Mouse (Mus musculus) intestine, embryonic 16.5 days (tissue): ENCODE results near the gene Prss46. TPM values are rescaled to one million over a fixed set of nuclear protein-coding genes. Genes with fewer than 3 reads are reported as not detected.

Experiments
- ATAC-seq: fragments of 200-750 bp; cut with Nextera tagmentation; 2 replicates; pipeline ENCODE4 v1.8.0; 2017; ENCODE audit warnings: moderate TSS enrichment, moderate library complexity
- H3K27ac ChIP-seq: fragments of 300-500 bp; sonication (generic); 2 replicates; pipeline ENCODE4 v1.5.1; 2014; ENCODE audit warnings: mild to moderate bottlenecking, low read length
- H3K27me3 ChIP-seq: fragments of 300-500 bp; sonication (generic); replicated peaks from 2 replicates; pipeline ENCODE4 v1.6.1; 2014; ENCODE audit warnings: low read length, control low read depth, mixed read lengths; ENCODE audit not compliant: control insufficient read depth, insufficient read depth
- H3K36me3 ChIP-seq: fragments of 300-500 bp; sonication (generic); 2 replicates; pipeline ENCODE4 v1.6.1; 2014; ENCODE audit warnings: low read length, control low read depth; ENCODE audit not compliant: control insufficient read depth, insufficient read depth
- H3K4me1 ChIP-seq: fragments of 300-500 bp; sonication (generic); 2 replicates; pipeline ENCODE4 v1.6.1; 2014; ENCODE audit warnings: low read length, control low read depth, mixed read lengths; ENCODE audit not compliant: control insufficient read depth, insufficient read depth
- H3K4me2 ChIP-seq: fragments of 300-500 bp; sonication (generic); 2 replicates; pipeline ENCODE4 v1.6.1; 2014; ENCODE audit warnings: low read depth, low read length, control low read depth
- H3K4me3 ChIP-seq: fragments of 300-500 bp; sonication (generic); 2 replicates; pipeline ENCODE4 v1.5.1; 2014; ENCODE audit warnings: mild to moderate bottlenecking, low read length
- H3K9ac ChIP-seq: fragments of 300-500 bp; sonication (generic); 2 replicates; pipeline ENCODE4 v1.6.1; 2014; ENCODE audit warnings: low read depth, low read length
- H3K9me3 ChIP-seq: fragments of 300-500 bp; sonication (generic); 2 replicates; pipeline ENCODE4 v1.6.1; 2016; ENCODE audit warnings: low read length, control low read depth; ENCODE audit not compliant: control insufficient read depth
- WGBS: fragments of 180-500 bp; shearing (Covaris S2); extraction: QIAGEN DNeasy Blood & Tissue Kit; methylation state at CpG from one replicate; pipeline ENCODE4 v1.1.7; 2014; 5-methylcytosine and 5-hydroxymethylcytosine counted together
- polyA plus RNA-seq: library from polyadenylated mRNA; unstranded; fragments of >200 nt; fragmentation: Nextera tagmentation; extraction: Ambion mirVana; gene quantifications from 2 replicates; pipeline ENCODE4 v1.2.1, GENCODE M21; 2015

Gene Prss46
- polyA plus RNA-seq, 1 experiment from 2014 or later = not detected

DNA sequence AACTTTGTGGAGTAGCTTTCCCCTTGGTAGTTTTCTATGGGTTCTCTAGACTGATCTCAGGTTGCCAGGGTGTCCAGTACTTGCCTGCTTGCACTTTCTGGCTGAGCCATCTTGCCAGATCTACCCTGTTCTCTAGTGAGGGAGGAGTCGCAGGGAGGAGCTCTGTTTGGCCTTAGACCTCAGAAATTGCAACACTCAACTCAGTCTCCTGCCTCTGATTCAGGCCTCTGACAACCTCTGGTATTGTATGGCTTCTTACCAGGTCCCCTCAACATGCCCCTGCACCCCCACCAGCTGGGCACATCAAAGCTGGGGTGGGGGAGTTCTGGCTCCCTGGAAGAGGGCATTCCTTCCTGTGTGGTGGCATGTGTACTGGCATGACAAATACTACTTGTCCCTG, 33.0 kb downstream of the Prss46 start:
- H3K9me3 ChIP-seq = no peaks in the 10 kb centered on the region
- 0 out of 2 replicates have a peak, but pooled peaks have one; percentile 7 for ATAC-seq
- 74% methylated on average over 1 of the region's 1 CpGs for WGBS
- H3K4me1 ChIP-seq = peaks cover 40% of the 10 kb centered on the region
- no peak overlapping the region for H3K4me3 ChIP-seq
- no peaks in the 10 kb centered on the region for H3K36me3 ChIP-seq
- no peaks in the 10 kb centered on the region for H3K27me3 ChIP-seq
- peak overlapping the region; percentile 57 for H3K27ac ChIP-seq
- no peak overlapping the region for H3K4me2 ChIP-seq
- no peak overlapping the region for H3K9ac ChIP-seq

DNA sequence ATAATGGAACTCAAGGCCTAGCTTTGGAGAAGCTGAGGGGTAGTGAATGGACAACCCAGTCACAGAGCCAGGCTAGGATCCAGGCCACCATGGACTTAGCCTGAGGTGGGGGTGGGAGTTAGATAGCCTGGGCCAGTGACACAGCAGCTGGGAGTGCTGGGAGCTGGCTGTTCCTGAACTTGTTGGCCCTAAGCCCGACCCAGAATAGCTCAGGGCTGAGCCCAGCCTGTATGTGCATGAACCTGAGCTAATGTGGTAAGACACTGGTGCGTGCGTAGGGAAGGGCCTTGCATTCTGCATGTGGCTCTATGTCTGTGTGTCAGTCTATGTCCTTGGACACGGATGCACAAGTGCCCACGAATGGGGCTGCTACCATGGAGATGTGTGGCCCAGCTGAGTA, 33.6 kb downstream of the Prss46 start:
- Histone ChIP-seq H3K36me3 (no peaks in the 10 kb centered on the region), H3K9me3 (no peaks in the 10 kb centered on the region), H3K4me1 (peaks cover 40% of the 10 kb centered on the region), H3K9ac (no peak overlapping the region), H3K27me3 (no peaks in the 10 kb centered on the region), H3K4me2 (no peak overlapping the region), H3K4me3 (no peak overlapping the region), H3K27ac (peak overlapping the region; percentile 57; the same call in 1 of the 2 replicates)
- no peak for ATAC-seq
- WGBS = 87% methylated on average over 5 of the region's 5 CpGs

- no peaks in the 10 kb centered on the region for H3K36me3 ChIP-seq
- WGBS = 17% methylated on average over 12 of the region's 12 CpGs
- H3K4me3 ChIP-seq = peak within 1 kb of the TSS; percentile 68
- ATAC-seq = peak; percentile 21
- H3K27ac ChIP-seq = peak within 1 kb of the TSS; percentile 70
- H3K4me1 ChIP-seq = peaks cover 31% of the 10 kb centered on the region
- H3K9ac ChIP-seq = peak within 1 kb of the TSS; percentile 70
- no peaks in the 10 kb centered on the region for H3K9me3 ChIP-seq
- no peaks in the 10 kb centered on the region for H3K27me3 ChIP-seq
- H3K4me2 ChIP-seq = peak within 1 kb of the TSS; percentile 86
Measured at GRCm38 (mm10) chr9:110879191-110879920, 35.0 kb downstream of the Prss46 start, which contains the start of gene Als2cl. Als2cl (plus strand) TSS chr9:110879870.

DNA sequence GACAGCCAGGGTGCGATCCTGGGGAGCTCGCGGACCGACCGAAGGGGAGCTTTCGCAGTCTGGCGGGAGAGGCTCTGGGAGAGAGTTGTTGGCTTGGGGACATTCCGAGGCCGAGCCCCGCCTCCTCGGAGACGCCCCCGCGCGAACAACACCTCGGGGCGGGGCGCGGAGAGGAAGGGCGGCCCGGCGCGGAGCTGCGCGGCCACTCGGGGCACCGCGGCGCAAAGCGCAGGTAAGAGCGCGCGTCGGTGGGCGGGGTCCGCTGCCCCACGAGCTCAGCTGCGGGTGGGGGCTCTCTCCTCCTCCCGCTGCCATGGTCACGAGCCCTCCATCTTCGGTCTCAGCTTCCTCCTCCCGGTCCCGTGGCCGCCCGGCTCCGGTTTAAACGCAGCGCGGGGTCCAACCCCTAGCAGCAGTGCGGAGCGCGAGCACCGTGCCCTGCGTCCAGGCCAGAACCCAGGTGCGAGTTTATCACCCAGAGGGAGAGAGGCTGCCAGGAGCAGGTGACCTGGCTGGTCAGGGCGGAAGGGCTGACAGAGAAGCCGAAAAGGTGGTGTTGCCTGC, 35.8 kb downstream of the Prss46 start, which contains the start of gene Tmie:
TSS of gene Tmie (minus strand) at position 116 of the 564 bp plus-strand sequence.
- Histone ChIP-seq H3K27me3 (no peaks in the 10 kb centered on the region), H3K4me3 (peak within 1 kb of the TSS; percentile 68), H3K27ac (peak within 1 kb of the TSS; percentile 70), H3K36me3 (no peaks in the 10 kb centered on the region), H3K9ac (peak within 1 kb of the TSS; percentile 70), H3K9me3 (no peaks in the 10 kb centered on the region), H3K4me2 (peak within 1 kb of the TSS; percentile 86), H3K4me1 (peaks cover 24% of the 10 kb centered on the region)
- under 1% methylated on average over 48 of the region's 57 CpGs for WGBS
- peak; percentile 84 for ATAC-seq

- H3K4me2 ChIP-seq = peak overlapping the region; percentile 86
- H3K9me3 ChIP-seq = no peaks in the 10 kb centered on the region
- no peaks in the 10 kb centered on the region for H3K36me3 ChIP-seq
- peak; percentile 34 for ATAC-seq
- peak overlapping the region; percentile 70 for H3K27ac ChIP-seq
- 59% methylated on average over 4 of the region's 4 CpGs for WGBS
- H3K4me3 ChIP-seq = peak overlapping the region; percentile 68
- H3K4me1 ChIP-seq = peaks cover 20% of the 10 kb centered on the region
- peak overlapping the region; percentile 70 for H3K9ac ChIP-seq
- no peaks in the 10 kb centered on the region for H3K27me3 ChIP-seq
Measured at GRCm38 (mm10) chr9:110880772-110881171, 36.5 kb downstream of the Prss46 start.

- Histone ChIP-seq H3K9ac (no peak overlapping the region), H3K4me1 (peaks cover 20% of the 10 kb centered on the region), H3K27me3 (no peaks in the 10 kb centered on the region), H3K27ac (no peak overlapping the region), H3K9me3 (no peaks in the 10 kb centered on the region), H3K36me3 (no peaks in the 10 kb centered on the region), H3K4me2 (no peak overlapping the region; the same call in 1 of the 2 replicates), H3K4me3 (no peak overlapping the region)
- no peak for ATAC-seq
- WGBS = 69% methylated on average over 7 of the region's 7 CpGs
Measured at GRCm38 (mm10) chr9:110881953-110882352, 37.6 kb downstream of the Prss46 start.

GRCm38 (mm10) chr9:110887388-110888303, 43.3 kb downstream of the Prss46 start:
- 60% methylated on average over 9 of the region's 9 CpGs for WGBS
- Histone ChIP-seq H3K36me3 (no peaks in the 10 kb centered on the region), H3K27ac (no peak overlapping the region), H3K4me1 (peaks cover 24% of the 10 kb centered on the region), H3K27me3 (no peaks in the 10 kb centered on the region), H3K9ac (no peak overlapping the region), H3K9me3 (no peaks in the 10 kb centered on the region), H3K4me2 (no peak overlapping the region), H3K4me3 (no peak overlapping the region)
- ATAC-seq = no peak

DNA sequence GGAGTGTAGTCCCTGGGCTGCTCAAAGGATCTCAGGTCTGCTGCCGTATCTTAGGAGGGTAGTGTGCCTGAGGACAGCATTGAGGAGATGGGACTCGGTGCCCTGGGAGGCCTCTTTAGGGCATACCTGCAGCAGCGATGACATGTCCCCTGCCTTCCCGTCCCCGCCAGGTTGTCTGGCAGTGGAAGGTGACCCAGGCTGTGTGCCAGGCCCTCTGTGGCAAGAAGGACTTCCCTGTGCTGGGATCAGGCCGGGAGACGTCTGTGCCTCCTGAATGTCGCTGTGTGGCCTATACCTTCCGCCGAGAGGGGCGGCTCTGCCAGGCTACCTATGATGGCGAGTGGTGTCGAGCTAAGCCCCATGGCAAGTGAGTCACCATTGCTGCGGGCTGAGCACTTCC, 44.6 kb downstream of the Prss46 start:
- peaks cover 24% of the 10 kb centered on the region for H3K4me1 ChIP-seq
- H3K9me3 ChIP-seq = no peaks in the 10 kb centered on the region
- H3K9ac ChIP-seq = no peak overlapping the region
- 94% methylated on average over 14 of the region's 14 CpGs for WGBS
- H3K36me3 ChIP-seq = no peaks in the 10 kb centered on the region
- no peaks in the 10 kb centered on the region for H3K27me3 ChIP-seq
- no peak overlapping the region for H3K27ac ChIP-seq
- no peak for ATAC-seq
- no peak overlapping the region for H3K4me3 ChIP-seq
- no peak overlapping the region for H3K4me2 ChIP-seq
